Mouse (Mus musculus) C2C12 (cell line): ENCODE data around the gene Rs1. TPM values are rescaled to one million over a fixed set of nuclear protein-coding genes. Genes with fewer than 3 reads are reported as not detected.
"Not testable (repeated sequence)": the region's sequence is repeated elsewhere in the genome, so short reads cannot be mapped to it uniquely, and the experiment has no call there.

ENCODE experiments used
- H3K27me3 ChIP-seq: one replicate; pipeline ENCODE4 v1.6.1; 2011; ENCODE audit not compliant: control insufficient read depth, insufficient read depth, insufficient read length
- H3K36me3 ChIP-seq: one replicate; pipeline ENCODE4 v1.6.1; 2011; ENCODE audit not compliant: control insufficient read depth, insufficient read depth
- H3K4me3 ChIP-seq: one replicate; pipeline ENCODE4 v1.5.1; 2011; ENCODE audit warnings: mild to moderate bottlenecking, control low read depth; ENCODE audit not compliant: poor library complexity, insufficient read depth, severe bottlenecking
- H3K79me2 ChIP-seq: one replicate; pipeline ENCODE4 v1.6.1; 2011; ENCODE audit not compliant: control insufficient read depth, insufficient read depth
- H3K79me3 ChIP-seq: one replicate; pipeline ENCODE4 v1.6.1; 2011; ENCODE audit warnings: low read depth, control low read depth
- H3ac ChIP-seq: one replicate; pipeline ENCODE3; 2011; ENCODE audit warnings: low read depth; ENCODE audit not compliant: control insufficient read depth, insufficient read length
- CEBPB ChIP-seq: IDR thresholded peaks from one replicate; pipeline ENCODE4 v1.6.1; 2011; ENCODE audit warnings: low read depth, mild to moderate bottlenecking, control low read depth, moderate library complexity
- CTCF ChIP-seq: IDR thresholded peaks from one replicate; pipeline ENCODE4 v1.5.1; 2011; ENCODE audit not compliant: control insufficient read depth, insufficient read depth, insufficient read length
- FOSL1 ChIP-seq: IDR thresholded peaks from one replicate; pipeline ENCODE4 v1.8.0; 2011; ENCODE audit warnings: mild to moderate bottlenecking, low read length; ENCODE audit not compliant: poor library complexity, insufficient read depth, severe bottlenecking
- MAX ChIP-seq: IDR thresholded peaks from one replicate; pipeline ENCODE4 v1.6.1; 2011; ENCODE audit warnings: mild to moderate bottlenecking, control low read depth
- MYOD1 ChIP-seq: IDR thresholded peaks from one replicate; pipeline ENCODE4 v1.6.1; 2011; ENCODE audit warnings: low read depth; ENCODE audit not compliant: control insufficient read depth, insufficient read length
- MYOG ChIP-seq: IDR thresholded peaks from one replicate; pipeline ENCODE4 v1.6.1; 2011; ENCODE audit not compliant: control insufficient read depth, insufficient read length; ENCODE audit errors: extremely low read depth
- USF1 ChIP-seq: IDR thresholded peaks from one replicate; pipeline ENCODE4 v1.6.1; 2011; ENCODE audit warnings: low read depth, mild to moderate bottlenecking, control low read depth, moderate library complexity
- polyA plus RNA-seq: library from polyadenylated mRNA; unstranded; fragments of >200 nt; fragmentation: generic; extraction: Trizol; gene quantifications from one replicate; pipeline ENCODE4 v1.2.1, GENCODE M21; 2012; ENCODE audit warnings: missing spikeins

Rs1 gene
- polyA plus RNA-seq, 1 experiment, result not detected

- Histone ChIP-seq H3K79me2 (no peaks in the 10 kb centered on the region), H3ac (peak overlapping the region; percentile 32), H3K4me3 (no peak overlapping the region), H3K36me3 (no peaks in the 10 kb centered on the region), H3K79me3 (no peaks in the 10 kb centered on the region), H3K27me3 (no peaks in the 10 kb centered on the region)
- TF ChIP-seq MYOG, result no peak
- TF ChIP-seq USF1, result no peak
- no peak for TF ChIP-seq CTCF
- TF ChIP-seq MAX, result no peak
- no peak for TF ChIP-seq FOSL1
Observed at GRCm38 (mm10) chrX:160766233-160766616, 1.6 kb upstream of the Rs1 start.

DNA sequence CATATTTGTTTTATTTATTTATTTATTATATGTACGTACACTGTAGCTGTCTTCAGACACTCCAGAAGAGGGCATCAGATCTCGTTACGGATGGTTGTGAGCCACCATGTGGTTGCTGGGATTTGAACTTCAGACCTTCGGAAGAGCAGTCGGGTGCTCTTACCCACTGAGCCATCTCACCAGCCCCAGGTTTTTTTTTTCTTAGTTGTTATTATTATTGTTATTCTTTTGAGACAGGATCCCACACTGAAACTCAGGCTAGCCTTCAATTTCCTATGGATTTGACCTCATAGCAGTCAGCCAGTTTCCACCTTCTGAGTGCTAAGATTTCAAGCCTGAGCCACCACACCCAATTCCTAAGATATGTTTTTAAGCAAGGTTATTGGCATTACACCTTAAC, 1.8 kb downstream of the Rs1 start:
- H3K79me2 ChIP-seq, H3K79me3 ChIP-seq, H3K36me3 ChIP-seq, H3ac ChIP-seq, H3K4me3 ChIP-seq, H3K27me3 ChIP-seq: not testable (repeated sequence)

DNA sequence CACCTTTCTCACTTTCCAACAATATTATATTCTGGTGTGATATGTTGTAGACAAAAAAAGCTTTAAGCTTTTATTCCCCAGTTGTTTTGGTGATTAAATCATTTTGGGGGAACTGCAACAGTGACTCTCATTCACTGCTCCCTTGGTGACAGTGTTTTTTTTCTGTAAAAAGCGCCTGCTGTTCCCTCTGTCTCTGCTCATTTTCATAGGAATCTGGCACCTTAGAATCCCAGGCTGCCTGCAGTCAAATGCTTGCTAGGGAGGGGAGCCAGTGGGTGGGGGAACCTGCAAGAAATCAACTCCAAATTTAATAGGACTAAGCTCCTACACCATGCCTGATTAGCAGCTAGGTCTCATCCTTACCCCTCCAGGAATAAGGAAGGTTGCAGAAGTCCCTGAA, 5.2 kb downstream of the Rs1 start:
- Histone ChIP-seq H3ac (no peak overlapping the region), H3K79me3 (no peaks in the 10 kb centered on the region), H3K4me3 (no peak overlapping the region), H3K79me2 (no peaks in the 10 kb centered on the region), H3K27me3 (no peaks in the 10 kb centered on the region), H3K36me3 (no peaks in the 10 kb centered on the region)
- TF ChIP-seq CTCF (no peak), MYOG (no peak)

DNA sequence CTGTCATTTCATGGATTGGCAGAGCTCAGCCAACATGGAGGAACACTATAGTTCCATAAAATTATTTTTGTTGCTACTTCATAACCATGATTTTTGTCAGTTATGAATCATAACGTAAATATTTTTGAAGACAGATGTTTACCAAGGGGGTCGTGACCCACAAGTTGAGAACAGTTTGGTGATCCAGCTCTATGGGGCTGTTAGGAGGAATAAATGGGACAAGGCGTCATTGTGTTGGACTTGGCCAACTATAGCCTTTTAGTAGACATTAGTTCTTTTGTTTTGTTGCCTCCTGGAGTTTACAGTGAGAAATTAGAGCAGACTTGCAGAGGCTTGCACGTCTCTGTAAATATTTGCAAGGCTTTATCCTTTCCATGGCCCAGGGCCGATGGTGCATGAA, 14.5 kb downstream of the Rs1 start:
- Histone ChIP-seq H3K4me3 (no peak overlapping the region), H3K36me3 (no peaks in the 10 kb centered on the region), H3ac (no peak overlapping the region), H3K79me3 (no peaks in the 10 kb centered on the region), H3K79me2 (no peaks in the 10 kb centered on the region), H3K27me3 (no peaks in the 10 kb centered on the region)
- TF ChIP-seq CTCF, result no peak
- no peak for TF ChIP-seq CEBPB
- no peak for TF ChIP-seq USF1
- no peak for TF ChIP-seq MYOG
- no peak for TF ChIP-seq FOSL1
- no peak for TF ChIP-seq MAX
- TF ChIP-seq MYOD1, result no peak

GRCm38 (mm10) chrX:160794920-160795319, 27.1 kb downstream of the Rs1 start:
- H3K4me3 ChIP-seq, result no peak overlapping the region
- H3K36me3 ChIP-seq, result no peaks in the 10 kb centered on the region
- no peak for TF ChIP-seq CEBPB
- no peak for TF ChIP-seq FOSL1
- no peak for TF ChIP-seq CTCF
- TF ChIP-seq USF1, result no peak
- TF ChIP-seq MYOG, result no peak
- TF ChIP-seq MAX, result no peak
- no peak for TF ChIP-seq MYOD1
- H3K79me3 ChIP-seq, result no peaks in the 10 kb centered on the region
- no peak overlapping the region for H3ac ChIP-seq
- no peaks in the 10 kb centered on the region for H3K27me3 ChIP-seq
- H3K79me2 ChIP-seq, result no peaks in the 10 kb centered on the region

DNA sequence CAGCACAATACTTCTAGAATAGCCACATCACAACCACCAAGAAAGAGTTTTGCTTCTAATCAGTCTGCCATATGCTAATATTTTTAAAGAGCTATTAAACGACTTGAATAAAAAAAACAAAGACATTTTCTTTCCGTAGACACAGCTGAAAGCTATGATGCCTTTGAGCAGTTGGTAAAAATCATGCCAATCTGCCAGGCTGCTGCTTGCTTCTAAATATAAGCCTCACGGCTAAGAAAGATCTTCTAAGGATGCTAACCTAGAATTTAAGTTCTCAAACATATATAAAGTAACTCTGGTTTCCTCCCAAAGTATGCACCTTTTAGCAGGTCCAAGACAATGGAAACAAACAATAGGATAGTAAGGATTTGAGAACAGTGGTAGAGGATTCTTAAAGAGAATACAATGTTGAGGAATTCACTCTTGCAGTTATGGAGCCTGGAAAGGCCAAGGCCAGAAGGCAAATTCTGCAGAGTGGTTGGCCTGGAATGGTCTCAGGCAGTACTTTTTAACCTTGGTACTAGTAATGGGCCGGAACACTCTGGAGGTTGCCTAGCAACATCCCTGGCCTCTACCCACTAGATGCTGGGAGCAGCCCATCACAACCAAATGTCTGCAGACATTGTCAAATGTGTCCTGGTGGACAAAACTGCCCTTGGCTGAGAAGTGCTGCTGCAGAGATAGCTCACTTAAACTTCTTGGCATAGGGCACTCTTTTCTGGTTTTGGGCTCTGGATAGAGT, 36.8 kb downstream of the Rs1 start:
- no peaks in the 10 kb centered on the region for H3K79me2 ChIP-seq
- no peak overlapping the region for H3K4me3 ChIP-seq
- TF ChIP-seq CEBPB (no peak), MAX (no peak), USF1 (no peak), CTCF (no peak), MYOG (no peak), MYOD1 (no peak), FOSL1 (no peak)
- no peaks in the 10 kb centered on the region for H3K27me3 ChIP-seq
- H3K36me3 ChIP-seq, result no peaks in the 10 kb centered on the region
- H3ac ChIP-seq, result no peak overlapping the region
- no peaks in the 10 kb centered on the region for H3K79me3 ChIP-seq
